Mouse (Mus musculus): ENCODE measurements around the gene 4930550L24Rik.

4930550L24Rik gene

DNA sequence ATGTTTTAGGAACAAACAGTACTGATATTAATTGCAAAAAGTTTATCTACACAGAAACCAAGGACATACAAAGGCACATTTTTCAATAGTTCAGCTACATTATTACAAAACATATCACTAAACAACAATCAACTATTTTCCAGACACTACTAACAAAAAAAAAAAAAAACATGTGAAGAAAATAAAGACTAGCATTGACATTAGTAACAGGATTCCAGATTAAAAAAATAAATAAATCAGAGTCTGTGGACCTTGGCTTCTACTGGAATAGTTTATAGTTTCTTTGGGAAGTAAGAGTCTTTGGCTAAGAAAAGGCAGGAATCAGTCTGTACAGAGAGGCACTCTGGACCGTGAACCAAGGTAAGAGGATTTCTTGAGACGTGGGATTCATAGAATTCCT lies at the start of gene 4930550L24Rik:
4930550L24Rik (plus strand) TSS at position 301 of the 400 bp plus-strand sequence.
- no peak for DNase-seq

DNA sequence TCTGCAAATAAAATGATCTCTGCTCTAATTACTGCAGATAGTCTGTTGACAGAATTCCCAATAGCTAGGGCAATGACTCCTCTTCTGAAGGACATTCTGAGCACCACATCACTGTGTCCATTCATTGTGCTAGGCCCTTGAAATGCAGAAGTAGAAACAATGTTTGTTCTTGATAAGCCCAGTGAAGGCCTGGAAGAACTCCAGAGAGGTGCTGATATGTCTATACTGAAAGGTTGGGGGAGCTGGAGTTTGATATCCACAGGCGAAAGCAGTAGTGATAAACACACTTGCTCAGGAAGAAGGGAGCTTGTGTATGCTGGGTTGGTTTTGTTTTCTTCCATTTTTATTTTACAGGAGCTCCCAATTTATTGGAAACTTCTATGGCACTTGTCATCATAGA lies 8.4 kb upstream of the 4930550L24Rik start:
- DNase-seq, result no peak

DNA sequence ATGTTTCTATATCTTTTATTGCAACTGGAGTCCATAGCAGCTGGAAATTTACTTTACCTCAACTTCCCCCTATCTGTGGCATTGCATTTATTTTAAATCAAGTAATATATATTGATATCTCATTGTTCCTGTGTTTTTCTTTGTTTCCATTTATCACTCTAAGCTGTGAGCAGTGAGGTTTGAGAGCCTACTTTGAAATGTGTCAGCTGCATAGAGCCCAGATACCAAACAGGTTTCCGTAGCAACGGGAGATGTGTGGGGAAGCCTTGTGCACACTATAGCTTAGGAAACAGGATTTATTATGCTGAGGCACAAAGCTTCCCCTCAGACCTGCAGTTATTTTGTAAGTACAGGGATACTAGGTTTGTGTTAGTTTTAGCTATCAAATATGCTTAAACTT lies 58.8 kb downstream of the 4930550L24Rik start:
- no peak for DNase-seq

Data from kidney, postnatal 10 days (tissue).